Mouse (Mus musculus) midbrain, embryonic 10.5 days (tissue): ENCODE measurements at regions not wholly inside any gene's neighbourhood (a gene's known extent, or its start where the extent isn't known, plus 50 kb on each side); places are given as distances from the start of the nearest gene placed in this dataset.

Experiments
- DNase-seq: peaks from one replicate; pipeline ENCODE4 v3.0.0-alpha.2; 2017; ENCODE audit warnings: low spot score
- H3K27ac ChIP-seq: fragments of 300-500 bp; sonication (generic); replicated peaks from 2 replicates; pipeline ENCODE4 v1.5.1; 2016; ENCODE audit warnings: mild to moderate bottlenecking
- H3K27me3 ChIP-seq: fragments of 300-500 bp; sonication (generic); 2 replicates; pipeline ENCODE4 v1.6.1; 2016; ENCODE audit warnings: low read depth, mild to moderate bottlenecking; ENCODE audit not compliant: poor library complexity, severe bottlenecking
- H3K36me3 ChIP-seq: fragments of 300-500 bp; sonication (generic); 2 replicates; pipeline ENCODE4 v1.6.1; 2016; ENCODE audit warnings: mild to moderate bottlenecking, moderate library complexity
- H3K4me1 ChIP-seq: fragments of 300-500 bp; sonication (generic); 2 replicates; pipeline ENCODE4 v1.6.1; 2016
- H3K4me3 ChIP-seq: fragments of 300-500 bp; sonication (generic); 2 replicates; pipeline ENCODE4 v1.5.1; 2016; ENCODE audit warnings: mild to moderate bottlenecking, moderate library complexity
- H3K9me3 ChIP-seq: fragments of 300-500 bp; sonication (generic); replicated peaks from 2 replicates; pipeline ENCODE4 v1.6.1; 2016; ENCODE audit warnings: mild to moderate bottlenecking
- WGBS: fragments of 180-500 bp; shearing (Covaris S2); methylation state at CpG from one replicate; pipeline ENCODE4 v1.1.7; 2016; 5-methylcytosine and 5-hydroxymethylcytosine counted together

DNA sequence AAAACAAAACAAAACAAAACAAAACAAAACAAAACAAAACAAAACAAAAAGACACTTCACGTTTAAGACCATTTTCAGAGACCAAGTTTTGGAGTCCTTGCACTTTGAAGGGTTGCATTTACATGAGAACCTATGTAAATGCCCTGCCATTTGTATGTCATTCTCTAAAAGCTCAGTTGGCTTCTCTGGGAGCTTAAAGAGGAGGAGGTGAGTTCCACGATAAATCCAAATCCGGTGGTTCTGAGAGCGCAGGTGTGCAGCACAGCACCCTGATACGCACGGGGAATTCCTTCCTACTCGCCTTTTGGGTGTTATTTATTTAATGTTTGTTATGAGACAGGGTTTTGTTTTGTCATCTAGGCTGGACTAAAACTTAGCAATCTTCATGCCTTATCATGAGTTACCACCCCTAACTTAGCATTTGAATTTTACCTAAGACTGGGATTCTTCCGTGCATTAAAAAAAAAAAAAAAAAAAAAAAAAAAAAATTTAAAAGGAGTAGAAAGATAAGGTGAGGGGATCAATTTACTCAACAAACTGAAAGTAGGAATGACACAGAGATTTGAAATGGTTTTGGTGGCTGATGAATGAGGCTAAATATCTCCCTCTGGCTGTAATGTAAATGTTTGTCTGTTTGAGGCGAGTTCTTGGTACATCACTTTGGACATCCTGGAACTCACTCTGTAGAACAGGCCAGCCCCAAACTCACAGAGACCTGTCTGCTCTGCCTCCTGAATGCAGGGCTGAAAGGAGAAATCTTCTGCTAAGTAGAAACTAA is 174.4 kb upstream of the Jarid2 start:
- Histone ChIP-seq H3K4me1 (no peaks in the 10 kb centered on the region), H3K27ac (no peak overlapping the region), H3K27me3 (no peaks in the 10 kb centered on the region), H3K36me3 (no peaks in the 10 kb centered on the region), H3K4me3 (no peak overlapping the region), H3K9me3 (no peaks in the 10 kb centered on the region)
- no peak for DNase-seq
- 75% methylated on average over 9 of the region's 9 CpGs for WGBS

DNA sequence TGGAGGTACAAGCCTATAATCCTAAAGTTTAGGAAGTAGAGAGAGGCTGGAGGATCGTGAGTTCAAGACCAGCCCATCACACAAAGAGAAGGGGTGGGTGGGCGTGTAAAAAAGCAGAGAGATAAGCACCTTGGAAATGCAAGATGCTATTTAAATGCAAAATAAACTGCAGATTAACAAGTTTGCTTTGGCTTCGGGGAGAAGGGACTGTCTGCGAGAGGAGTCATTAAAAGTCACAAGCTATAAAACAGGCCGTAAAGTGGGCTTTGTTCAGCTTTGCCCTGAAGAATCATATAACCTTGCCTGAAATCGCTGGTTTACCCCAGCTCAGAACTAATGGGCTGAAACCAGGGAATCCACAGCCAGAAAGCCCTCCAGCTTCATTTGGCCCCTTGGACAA is 173.3 kb upstream of the Jarid2 start:
- no peak overlapping the region for H3K4me3 ChIP-seq
- 88% methylated on average over 6 of the region's 6 CpGs for WGBS
- H3K27me3 ChIP-seq, result no peaks in the 10 kb centered on the region
- no peak overlapping the region for H3K27ac ChIP-seq
- no peaks in the 10 kb centered on the region for H3K36me3 ChIP-seq
- no peaks in the 10 kb centered on the region for H3K4me1 ChIP-seq
- H3K9me3 ChIP-seq, result no peaks in the 10 kb centered on the region
- no peak for DNase-seq

DNA sequence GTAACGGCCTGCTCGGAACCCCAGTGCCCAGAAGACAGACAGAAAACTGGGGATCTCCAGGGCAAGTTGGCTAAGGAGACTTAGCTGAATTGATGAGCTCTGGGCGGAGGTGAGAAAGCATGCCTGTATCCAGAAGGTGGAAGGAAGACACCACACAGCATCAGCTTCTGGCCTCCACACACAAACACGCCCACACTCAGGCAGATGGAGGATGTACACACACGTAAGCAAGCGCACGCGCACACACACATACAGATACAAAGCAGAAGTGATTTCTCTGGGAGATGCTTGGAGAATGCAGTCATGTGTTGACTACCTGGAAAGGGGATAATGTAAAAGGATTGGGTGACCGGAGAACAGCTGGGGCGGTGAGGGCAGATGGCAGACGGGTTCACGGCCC is 171.2 kb upstream of the Jarid2 start:
- H3K27me3 ChIP-seq, result no peaks in the 10 kb centered on the region
- WGBS, result 95% methylated on average over 12 of the region's 12 CpGs
- H3K4me1 ChIP-seq, result no peaks in the 10 kb centered on the region
- no peaks in the 10 kb centered on the region for H3K9me3 ChIP-seq
- H3K4me3 ChIP-seq, result no peak overlapping the region
- H3K36me3 ChIP-seq, result no peaks in the 10 kb centered on the region
- H3K27ac ChIP-seq, result no peak overlapping the region
- DNase-seq, result no peak

DNA sequence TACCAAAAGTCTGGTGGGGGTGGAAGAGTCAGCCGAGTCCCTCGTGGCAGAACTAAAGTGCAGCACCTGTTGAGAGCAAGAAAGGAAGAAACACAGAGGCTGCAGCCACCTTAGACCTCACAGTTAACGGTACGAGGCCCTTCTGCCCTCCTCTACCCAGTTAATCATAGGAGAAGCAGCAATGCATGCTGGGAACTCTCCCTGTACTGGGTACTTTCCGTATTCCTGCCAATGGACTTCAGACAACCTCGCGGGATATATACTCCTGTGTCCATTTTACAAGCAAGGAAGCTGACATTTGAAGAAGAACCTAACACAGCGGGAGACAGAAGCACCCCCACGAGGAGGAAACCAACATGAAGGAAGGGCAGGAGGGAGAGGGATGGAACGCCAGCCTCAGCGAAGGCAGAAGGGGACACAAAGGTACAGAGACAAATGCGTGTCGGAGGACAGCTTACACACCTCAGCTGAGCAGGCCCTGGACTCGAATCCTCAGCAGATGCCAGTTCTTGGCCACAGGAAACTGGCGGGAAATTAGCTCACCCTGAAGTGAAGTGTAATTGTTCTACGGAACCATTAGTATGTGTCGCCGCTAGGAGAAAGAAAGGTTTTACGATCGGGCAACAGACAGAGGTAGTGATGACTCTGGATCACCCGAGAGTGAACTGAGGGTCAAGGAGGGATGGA is 170.6 kb upstream of the Jarid2 start:
- H3K27me3 ChIP-seq, result no peaks in the 10 kb centered on the region
- H3K36me3 ChIP-seq, result no peaks in the 10 kb centered on the region
- H3K4me1 ChIP-seq, result no peaks in the 10 kb centered on the region
- H3K4me3 ChIP-seq, result no peak overlapping the region
- whole genome bisulfite sequencing, result 92% methylated on average over 21 of the region's 21 CpGs
- DNase-seq, result no peak
- no peaks in the 10 kb centered on the region for H3K9me3 ChIP-seq
- H3K27ac ChIP-seq, result no peak overlapping the region

DNA sequence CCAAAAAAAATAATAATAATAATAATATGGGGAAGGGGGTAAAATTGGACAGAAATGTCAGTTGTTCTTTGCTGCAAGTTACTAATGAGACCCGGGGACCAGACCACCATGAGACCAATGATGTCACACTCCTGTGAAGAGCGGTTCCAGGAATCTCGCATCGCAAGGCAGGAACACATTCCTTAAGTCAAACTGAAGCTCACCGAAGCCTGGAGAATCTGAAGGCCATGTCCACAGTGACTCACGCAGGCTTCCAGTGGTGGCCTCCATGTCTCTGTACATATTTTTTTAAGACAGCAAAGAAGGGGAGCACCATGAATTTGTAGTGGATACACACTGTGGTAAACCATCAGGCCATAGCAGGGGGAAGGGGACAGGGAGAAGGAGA is 170.1 kb upstream of the Jarid2 start:
- Histone ChIP-seq H3K4me1 (no peaks in the 10 kb centered on the region), H3K9me3 (no peaks in the 10 kb centered on the region), H3K27me3 (no peaks in the 10 kb centered on the region), H3K36me3 (no peaks in the 10 kb centered on the region), H3K27ac (no peak overlapping the region), H3K4me3 (no peak overlapping the region)
- DNase-seq, result no peak
- 98% methylated on average over 6 of the region's 6 CpGs for WGBS

DNA sequence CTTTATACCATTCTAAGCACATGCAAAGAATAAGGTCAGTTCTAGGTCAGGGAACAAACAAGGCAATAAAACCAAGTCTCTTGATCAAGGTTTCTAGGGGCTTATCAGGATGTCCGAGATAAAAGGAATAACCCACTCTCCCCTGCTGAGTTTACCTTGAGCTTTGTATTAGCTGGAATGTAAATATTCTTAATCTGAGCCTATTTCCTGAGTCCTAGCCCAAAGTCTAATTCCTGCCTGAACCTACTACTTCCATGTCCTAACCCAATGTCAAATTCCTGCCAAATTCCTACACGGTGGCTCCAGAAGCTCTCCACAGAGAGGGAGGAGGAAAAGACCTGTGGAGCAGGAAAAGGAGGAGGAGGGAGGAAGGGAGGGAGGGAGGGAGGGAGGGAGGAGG is 169.6 kb upstream of the Jarid2 start:
- Histone ChIP-seq H3K4me3 (no peak overlapping the region), H3K4me1 (peaks cover 5% of the 10 kb centered on the region), H3K27ac (no peak overlapping the region), H3K27me3 (no peaks in the 10 kb centered on the region), H3K9me3 (no peaks in the 10 kb centered on the region), H3K36me3 (no peaks in the 10 kb centered on the region)
- no peak for DNase-seq
- WGBS, result 50% methylated on average over 2 of the region's 2 CpGs

DNA sequence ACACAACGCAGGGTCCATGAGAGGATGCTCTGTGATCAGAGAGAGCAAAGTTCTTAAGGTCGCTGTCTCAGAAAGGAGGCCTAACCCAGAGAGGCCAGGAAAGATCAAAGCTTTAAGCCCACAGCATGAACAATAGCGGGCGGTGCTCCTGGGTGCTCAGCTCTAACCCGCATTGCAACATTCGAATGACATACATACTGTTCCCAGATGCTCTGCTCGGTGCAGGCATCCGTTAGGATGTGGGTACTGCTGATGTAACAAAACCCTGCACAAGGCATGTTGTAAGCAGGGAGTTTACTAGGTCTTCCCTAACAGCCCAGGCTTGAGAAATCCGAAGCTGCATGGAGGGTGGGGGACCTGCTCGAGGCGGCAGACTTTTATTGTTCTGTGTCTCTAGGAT is 164.6 kb upstream of the Jarid2 start:
- Histone ChIP-seq H3K27ac (peak overlapping the region; percentile 64), H3K4me1 (peaks cover 13% of the 10 kb centered on the region), H3K27me3 (no peaks in the 10 kb centered on the region), H3K4me3 (no peak overlapping the region), H3K36me3 (no peaks in the 10 kb centered on the region), H3K9me3 (no peaks in the 10 kb centered on the region)
- 28% methylated on average over 11 of the region's 11 CpGs for WGBS
- no peak for DNase-seq

DNA sequence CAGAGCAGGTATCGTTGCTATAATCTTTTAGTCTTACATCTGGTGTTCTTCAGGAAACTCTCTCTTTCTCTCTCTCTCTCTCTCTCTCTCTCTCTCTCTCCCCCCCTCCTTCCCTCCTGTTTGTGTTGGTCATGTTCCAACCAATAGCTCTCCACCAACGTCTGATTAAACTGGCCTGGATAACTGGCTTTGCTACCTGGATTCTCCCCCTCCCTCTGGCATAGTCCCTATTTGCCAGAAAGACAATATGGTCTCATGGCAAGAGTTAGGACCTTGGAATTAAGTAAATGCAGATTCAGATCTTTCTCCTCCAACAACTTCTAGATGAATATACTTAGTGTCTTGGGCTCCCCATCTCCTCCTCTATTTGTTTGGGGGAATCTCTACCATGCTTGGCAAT is 161.6 kb upstream of the Jarid2 start:
- Histone ChIP-seq H3K9me3 (no peaks in the 10 kb centered on the region), H3K36me3 (no peaks in the 10 kb centered on the region), H3K27me3 (no peaks in the 10 kb centered on the region), H3K27ac (no peak overlapping the region), H3K4me1 (peaks cover 13% of the 10 kb centered on the region), H3K4me3 (no peak overlapping the region)
- no peak for DNase-seq
- WGBS, result 85% methylated on average over 2 of the region's 2 CpGs

DNA sequence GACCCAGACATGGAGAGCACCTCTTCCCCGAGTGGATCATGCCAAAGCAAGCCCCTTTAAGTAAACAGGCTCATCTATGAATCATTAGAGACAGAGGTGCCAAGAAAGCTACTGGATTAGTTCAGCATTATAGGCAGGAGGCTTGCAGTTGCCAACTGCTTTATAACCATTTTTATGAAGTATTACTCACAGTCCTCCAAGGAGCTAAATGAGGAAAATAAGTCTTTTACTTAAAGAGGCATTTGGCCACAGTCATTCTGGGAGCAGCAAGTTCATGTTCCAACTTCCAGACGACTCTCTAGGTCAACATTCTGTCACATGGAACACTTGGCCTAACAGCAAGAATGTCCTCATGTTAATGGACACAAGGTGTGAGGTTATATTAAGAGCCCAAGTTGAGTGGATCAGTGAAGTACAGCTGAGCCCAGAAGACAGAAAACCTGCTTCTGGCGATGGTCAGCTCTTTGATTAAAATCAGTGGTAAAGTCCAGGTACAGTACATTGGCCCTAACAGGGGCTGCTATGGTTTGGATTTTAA is 160.0 kb upstream of the Jarid2 start:
- Histone ChIP-seq H3K36me3 (no peaks in the 10 kb centered on the region), H3K4me3 (no peak overlapping the region), H3K27ac (no peak overlapping the region), H3K4me1 (peaks cover 12% of the 10 kb centered on the region), H3K27me3 (no peaks in the 10 kb centered on the region), H3K9me3 (no peaks in the 10 kb centered on the region)
- no peak for DNase-seq
- WGBS, result 87% methylated on average over 3 of the region's 3 CpGs

DNA sequence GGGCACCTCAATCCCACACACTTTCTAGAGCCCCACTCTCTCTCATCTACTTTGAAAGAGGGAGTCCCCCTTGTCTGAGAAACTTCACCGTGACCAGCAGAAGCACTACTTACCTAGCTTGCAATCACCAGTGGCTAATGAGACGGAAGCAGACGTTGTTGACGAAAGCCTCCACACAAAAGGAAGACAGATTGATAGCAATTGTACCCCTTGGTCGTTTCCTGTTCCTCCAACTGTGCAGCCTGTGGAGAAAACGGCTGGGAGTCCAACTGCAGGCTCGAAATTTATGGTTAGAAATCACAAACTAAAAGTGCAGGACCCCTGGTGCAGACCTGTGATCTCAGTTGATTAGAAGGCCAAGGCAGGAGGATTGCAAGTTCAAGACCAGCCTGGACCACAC is 155.8 kb upstream of the Jarid2 start:
- Histone ChIP-seq H3K4me1 (no peaks in the 10 kb centered on the region), H3K27me3 (no peaks in the 10 kb centered on the region), H3K36me3 (no peaks in the 10 kb centered on the region), H3K9me3 (0 out of 2 replicates have a peak, but pooled peaks cover 3% of the 10 kb centered on the region), H3K4me3 (no peak overlapping the region), H3K27ac (no peak overlapping the region)
- no peak for DNase-seq
- WGBS, result 39% methylated on average over 7 of the region's 7 CpGs

DNA sequence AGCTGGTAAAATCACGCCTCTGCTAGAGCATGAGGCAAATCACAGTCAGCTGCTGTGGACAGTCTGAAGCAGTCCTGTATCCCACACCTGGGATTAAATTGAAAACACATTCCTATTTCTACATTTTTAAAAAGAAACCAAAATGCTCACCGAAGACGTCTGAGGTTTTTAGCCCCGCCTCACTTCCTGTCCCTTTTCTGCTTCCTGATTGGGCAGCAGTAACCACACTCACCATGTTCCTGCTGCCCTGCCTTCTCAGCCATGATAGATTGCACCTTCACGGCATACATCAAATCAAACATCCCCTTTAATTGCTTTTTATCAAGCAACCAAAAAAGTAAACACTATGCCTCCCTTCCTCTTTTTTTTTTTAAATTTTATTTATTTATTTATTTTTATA is 150.1 kb upstream of the Jarid2 start:
- Histone ChIP-seq H3K9me3 (peaks cover 12% of the 10 kb centered on the region), H3K36me3 (no peaks in the 10 kb centered on the region), H3K4me3 (no peak overlapping the region), H3K27me3 (peaks cover 20% of the 10 kb centered on the region), H3K27ac (no peak overlapping the region), H3K4me1 (peaks cover 40% of the 10 kb centered on the region)
- 93% methylated on average over 5 of the region's 5 CpGs for WGBS
- no peak for DNase-seq

DNA sequence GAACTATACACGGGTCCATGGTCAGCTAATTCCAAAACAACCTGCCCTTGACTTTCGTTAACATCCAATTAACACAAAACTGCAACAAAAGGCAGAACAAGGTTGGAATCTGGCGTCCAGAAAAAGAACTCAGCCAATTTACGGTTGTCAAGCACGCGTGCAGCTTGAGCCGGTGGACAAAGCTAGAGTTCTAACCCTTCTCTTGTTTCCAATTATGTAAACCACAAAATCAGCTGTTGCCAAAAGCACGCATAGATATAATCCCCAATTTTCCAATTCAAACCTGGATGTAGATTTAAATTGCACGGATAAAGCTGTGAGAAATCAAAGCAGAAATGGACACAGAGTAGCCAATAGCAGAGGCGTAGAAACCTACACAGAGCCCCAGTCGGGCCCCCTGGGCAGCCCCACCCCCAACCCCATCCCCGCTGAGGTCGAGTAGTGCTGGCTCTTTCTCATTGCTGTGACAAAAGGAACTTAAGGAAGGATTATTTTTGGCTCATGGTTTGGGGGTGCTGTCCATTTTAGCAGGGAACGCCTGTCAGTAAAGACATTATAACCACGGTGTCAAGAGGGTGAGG is 149.0 kb upstream of the Jarid2 start:
- DNase-seq, result no peak
- H3K27ac ChIP-seq, result no peak overlapping the region
- H3K36me3 ChIP-seq, result no peaks in the 10 kb centered on the region
- no peak overlapping the region for H3K4me3 ChIP-seq
- WGBS, result 61% methylated on average over 15 of the region's 15 CpGs
- peaks cover 12% of the 10 kb centered on the region for H3K9me3 ChIP-seq
- peaks cover 28% of the 10 kb centered on the region for H3K27me3 ChIP-seq
- H3K4me1 ChIP-seq, result peaks cover 47% of the 10 kb centered on the region

DNA sequence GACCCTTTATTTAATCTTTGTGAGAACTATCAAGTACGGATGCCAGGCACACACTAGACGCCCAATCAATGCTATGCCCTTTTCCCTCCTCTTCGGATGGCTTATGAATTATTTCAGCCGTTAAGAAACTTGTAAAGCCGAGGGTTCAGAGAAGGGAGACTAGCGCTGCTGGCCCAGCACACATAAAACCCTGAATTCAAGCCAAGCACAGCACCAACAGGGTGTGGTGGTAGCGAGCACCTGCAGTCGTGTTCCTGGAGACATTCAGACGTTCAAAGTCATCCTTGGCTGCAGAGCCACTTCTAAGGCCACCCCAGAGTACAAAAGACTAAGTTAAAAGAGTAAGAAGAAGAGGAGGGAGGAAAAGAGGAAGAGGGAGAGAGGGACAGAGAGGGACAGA is 148.5 kb upstream of the Jarid2 start:
- H3K27ac ChIP-seq, result no peak overlapping the region
- no peak for DNase-seq

More for the DNA sequence above, 148.5 kb upstream of the Jarid2 start:
- 53% methylated on average over 9 of the region's 9 CpGs for WGBS
- Histone ChIP-seq H3K4me1 (peaks cover 47% of the 10 kb centered on the region), H3K36me3 (no peaks in the 10 kb centered on the region), H3K9me3 (peaks cover 12% of the 10 kb centered on the region), H3K4me3 (no peak overlapping the region), H3K27me3 (peaks cover 28% of the 10 kb centered on the region)
